Mouse (Mus musculus): Measurements from ENCODE around the gene Gja4. TPM values are rescaled to one million over a fixed set of nuclear protein-coding genes. Genes with fewer than 3 reads are reported as not detected.

The Gja4 gene
- total and polyA plus RNA-seq, 3 experiments: not detected

GRCm38 (mm10) chr4:127263438-127264182 is 50.2 kb downstream of the Gja4 start:
- no peak for DNase-seq (ENCODE audit: low read depth, low spot score)
- Histone ChIP-seq H3K27me3 (ENCODE audit: control insufficient read depth in 1 of 2, insufficient read depth in 2 of 2, low read length in 2 of 2) (no peaks in the 10 kb centered on the region), H3K4me3 (ENCODE audit: control insufficient read depth in 1 of 2, insufficient read depth in 1 of 2, low read depth in 2 of 2, low read length in 2 of 2) (no peak overlapping the region), H3K4me1 (ENCODE audit: control insufficient read depth in 1 of 2, insufficient read depth in 2 of 2, low read length in 2 of 2) (no peaks in the 10 kb centered on the region), H3K9me3 (replicated peaks; ENCODE audit: insufficient read depth, low read length) (no peaks in the 10 kb centered on the region), H3K27ac (ENCODE audit: control insufficient read depth, low read depth, low read length) (no peak overlapping the region), H3K9ac (ENCODE audit: control insufficient read depth, low read depth, low read length, poor library complexity, severe bottlenecking) (no peak overlapping the region), H3K79me2 (ENCODE audit: control insufficient read depth, insufficient read depth, low read length, poor library complexity) (no peaks in the 10 kb centered on the region), H3K36me3 (ENCODE audit: control insufficient read depth in 1 of 2, insufficient read depth in 2 of 2, low read length in 2 of 2) (no peaks in the 10 kb centered on the region)
- TF ChIP-seq MAZ (IDR thresholded peaks at IDR 0.05; ENCODE audit: low read depth, low read length) (no peak), USF1 (IDR thresholded peaks at IDR 0.05; ENCODE audit: low read depth, low read length) (no peak), NELFE (IDR thresholded peaks at IDR 0.05; ENCODE audit: low read depth, low read length) (no peak), CTCF (IDR thresholded peaks at IDR 0.05 in 2 of 3, conservative IDR thresholded peaks at IDR 0.05 in 1 of 3; ENCODE audit: control insufficient read depth in 1 of 3, insufficient read depth in 1 of 3, low read depth in 2 of 3, low read length in 3 of 3, poor library complexity in 1 of 3, severe bottlenecking in 1 of 3) (no peak), HCFC1 (IDR thresholded peaks at IDR 0.05; ENCODE audit: low read depth, low read length) (no peak), ELF1 (IDR thresholded peaks at IDR 0.05; ENCODE audit: low read depth, low read length) (no peak), USF2 (IDR thresholded peaks at IDR 0.05; ENCODE audit: borderline replicate concordance in 1 of 2, insufficient read depth in 1 of 2, low read depth in 1 of 2, low read length in 2 of 2) (no peak), GABPA (IDR thresholded peaks at IDR 0.05; ENCODE audit: low read depth, low read length) (no peak), TBP (IDR thresholded peaks at IDR 0.05; ENCODE audit: low read depth, low read length) (no peak), ZMIZ1 (IDR thresholded peaks at IDR 0.05; ENCODE audit: low read depth, low read length) (no peak), ZNF384 (IDR thresholded peaks at IDR 0.05; ENCODE audit: low read depth, low read length) (no peak), ZKSCAN1 (IDR thresholded peaks at IDR 0.05; ENCODE audit: low read depth, low read length) (no peak), TAL1 (IDR thresholded peaks at IDR 0.05; ENCODE audit: low read length) (no peak), GATA1 (IDR thresholded peaks at IDR 0.05; ENCODE audit: low read depth, low read length) (no peak), MYB (IDR thresholded peaks at IDR 0.05; ENCODE audit: low read depth, low read length) (no peak), EP300 (IDR thresholded peaks at IDR 0.05; ENCODE audit: low read depth in 1 of 2, low read length in 2 of 2) (no peak), POLR2AphosphoS5 (IDR thresholded peaks at IDR 0.05; ENCODE audit: borderline replicate concordance, low read depth, low read length) (no peak), MAFK (IDR thresholded peaks at IDR 0.05; ENCODE audit: borderline replicate concordance, low read depth, low read length) (no peak), CHD1 (IDR thresholded peaks at IDR 0.05; ENCODE audit: low read depth, low read length) (no peak), MYC (IDR thresholded peaks at IDR 0.05; ENCODE audit: low read depth, low read length) (no peak)

- no peak overlapping the region for H3K9ac ChIP-seq (ENCODE audit: control insufficient read depth, low read depth, low read length, poor library complexity, severe bottlenecking)
- H3K9me3 ChIP-seq (replicated peaks; ENCODE audit: insufficient read depth, low read length): no peaks in the 10 kb centered on the region
- H3K27me3 ChIP-seq (ENCODE audit: control insufficient read depth in 1 of 2, insufficient read depth in 2 of 2, low read length in 2 of 2): no peaks in the 10 kb centered on the region
- H3K27ac ChIP-seq (ENCODE audit: control insufficient read depth, low read depth, low read length): no peak overlapping the region
- TF ChIP-seq KAT2A (conservative IDR thresholded peaks at IDR 0.05; ENCODE audit: low read depth, low read length) (no peak), HCFC1 (IDR thresholded peaks at IDR 0.05; ENCODE audit: low read depth, low read length) (no peak), NRF1 (IDR thresholded peaks at IDR 0.05; ENCODE audit: insufficient read depth, low read depth, low read length, poor library complexity, severe bottlenecking) (no peak), MAX (IDR thresholded peaks at IDR 0.05; ENCODE audit: low read length) (no peak), TCF12 (IDR thresholded peaks at IDR 0.05; ENCODE audit: low read depth, low read length) (no peak), JUND (IDR thresholded peaks at IDR 0.05; ENCODE audit: low read depth, low read length) (no peak), GATA1 (IDR thresholded peaks at IDR 0.05; ENCODE audit: low read depth, low read length) (no peak), E2F4 (IDR thresholded peaks at IDR 0.05; ENCODE audit: borderline replicate concordance, low read depth, low read length) (no peak), ELF1 (IDR thresholded peaks at IDR 0.05; ENCODE audit: low read depth, low read length) (no peak), POLR2A (IDR thresholded peaks at IDR 0.05; ENCODE audit: control insufficient read depth in 1 of 2, insufficient read depth in 1 of 2, low read depth in 1 of 2, low read length in 2 of 2, poor library complexity in 1 of 2) (no peak), ETS1 (IDR thresholded peaks at IDR 0.05; ENCODE audit: low read depth, low read length) (no peak)
- H3K4me3 ChIP-seq (ENCODE audit: control insufficient read depth in 1 of 2, insufficient read depth in 1 of 2, low read depth in 2 of 2, low read length in 2 of 2): no peak overlapping the region
- DNase-seq (ENCODE audit: low read depth, low spot score): no peak
- H3K4me1 ChIP-seq (ENCODE audit: control insufficient read depth in 1 of 2, insufficient read depth in 2 of 2, low read length in 2 of 2): no peaks in the 10 kb centered on the region
- H3K79me2 ChIP-seq (ENCODE audit: control insufficient read depth, insufficient read depth, low read length, poor library complexity): no peaks in the 10 kb centered on the region
- no peaks in the 10 kb centered on the region for H3K36me3 ChIP-seq (ENCODE audit: control insufficient read depth in 1 of 2, insufficient read depth in 2 of 2, low read length in 2 of 2)
Measured at GRCm38 (mm10) chr4:127261601-127262000, 52.2 kb downstream of the Gja4 start.

Measured in MEL (cell line).